Mouse (Mus musculus) C2C12 (cell line): ENCODE data around the gene Gm9639. TPM values are rescaled to one million over a fixed set of nuclear protein-coding genes. Genes with fewer than 3 reads are reported as not detected.

ENCODE experiments used
- H3K27me3 ChIP-seq: one replicate; pipeline ENCODE4 v1.6.1; 2011; ENCODE audit not compliant: control insufficient read depth, insufficient read depth, insufficient read length
- H3K36me3 ChIP-seq: one replicate; pipeline ENCODE4 v1.6.1; 2011; ENCODE audit not compliant: control insufficient read depth, insufficient read depth
- H3K4me3 ChIP-seq: one replicate; pipeline ENCODE4 v1.5.1; 2011; ENCODE audit warnings: mild to moderate bottlenecking, control low read depth; ENCODE audit not compliant: poor library complexity, insufficient read depth, severe bottlenecking
- H3K79me2 ChIP-seq: one replicate; pipeline ENCODE4 v1.6.1; 2011; ENCODE audit not compliant: control insufficient read depth, insufficient read depth
- H3K79me3 ChIP-seq: one replicate; pipeline ENCODE4 v1.6.1; 2011; ENCODE audit warnings: low read depth, control low read depth
- H3ac ChIP-seq: one replicate; pipeline ENCODE3; 2011; ENCODE audit warnings: low read depth; ENCODE audit not compliant: control insufficient read depth, insufficient read length
- CEBPB ChIP-seq: IDR thresholded peaks from one replicate; pipeline ENCODE4 v1.6.1; 2011; ENCODE audit warnings: low read depth, mild to moderate bottlenecking, control low read depth, moderate library complexity
- CTCF ChIP-seq: IDR thresholded peaks from one replicate; pipeline ENCODE4 v1.5.1; 2011; ENCODE audit not compliant: control insufficient read depth, insufficient read depth, insufficient read length
- FOSL1 ChIP-seq: IDR thresholded peaks from one replicate; pipeline ENCODE4 v1.8.0; 2011; ENCODE audit warnings: mild to moderate bottlenecking, low read length; ENCODE audit not compliant: poor library complexity, insufficient read depth, severe bottlenecking
- MAX ChIP-seq: IDR thresholded peaks from one replicate; pipeline ENCODE4 v1.6.1; 2011; ENCODE audit warnings: mild to moderate bottlenecking, control low read depth
- MYOD1 ChIP-seq: IDR thresholded peaks from one replicate; pipeline ENCODE4 v1.6.1; 2011; ENCODE audit warnings: low read depth; ENCODE audit not compliant: control insufficient read depth, insufficient read length
- MYOG ChIP-seq: IDR thresholded peaks from one replicate; pipeline ENCODE4 v1.6.1; 2011; ENCODE audit not compliant: control insufficient read depth, insufficient read length; ENCODE audit errors: extremely low read depth
- USF1 ChIP-seq: IDR thresholded peaks from one replicate; pipeline ENCODE4 v1.6.1; 2011; ENCODE audit warnings: low read depth, mild to moderate bottlenecking, control low read depth, moderate library complexity
- long read RNA-seq, 2 experiments: library from polyadenylated mRNA; unstranded; transcript quantifications; one replicate each; pipeline ENCODE4 v2.0.0; 2019 to 2020
- polyA plus RNA-seq: library from polyadenylated mRNA; unstranded; fragments of >200 nt; fragmentation: generic; extraction: Trizol; gene quantifications from one replicate; pipeline ENCODE4 v1.2.1, GENCODE M21; 2012; ENCODE audit warnings: missing spikeins

Gene Gm9639
- polyA plus RNA-seq = not detected
- long read RNA-seq, experiment 1 = 0 reads
- long read RNA-seq, experiment 2 = 0 reads

- TF ChIP-seq CEBPB (no peak), MYOD1 (no peak), FOSL1 (no peak), USF1 (no peak), MYOG (no peak), CTCF (no peak), MAX (no peak)
- no peaks in the 10 kb centered on the region for H3K79me2 ChIP-seq
- H3K79me3 ChIP-seq = no peaks in the 10 kb centered on the region
- H3K36me3 ChIP-seq = no peaks in the 10 kb centered on the region
- no peak within 1 kb of the TSS for H3ac ChIP-seq
- peaks cover 7% of the 10 kb centered on the region for H3K27me3 ChIP-seq
- H3K4me3 ChIP-seq = no peak within 1 kb of the TSS
These were observed at the start of gene Gm9639 for GRCm38 (mm10) chr10:77794976-77795375. Gene Gm9639, minus strand, starts transcription at chr10:77795076.

GRCm38 (mm10) chr10:77839006-77839405 is 44.1 kb upstream of the Gm9639 start:
- no peaks in the 10 kb centered on the region for H3K79me2 ChIP-seq
- no peaks in the 10 kb centered on the region for H3K79me3 ChIP-seq
- no peak overlapping the region for H3ac ChIP-seq
- H3K36me3 ChIP-seq = no peaks in the 10 kb centered on the region
- no peak for TF ChIP-seq MAX
- TF ChIP-seq FOSL1 = no peak
- no peak for TF ChIP-seq CTCF
- TF ChIP-seq MYOD1 = no peak
- TF ChIP-seq USF1 = no peak
- no peak for TF ChIP-seq CEBPB
- TF ChIP-seq MYOG = no peak
- H3K27me3 ChIP-seq = peaks cover 6% of the 10 kb centered on the region
- H3K4me3 ChIP-seq = no peak overlapping the region

GRCm38 (mm10) chr10:77835647-77836046 is 40.8 kb upstream of the Gm9639 start, which contains the start of gene Krtap10-10:
Gene Krtap10-10, plus strand, starts transcription at chr10:77835947.
- Histone ChIP-seq H3K4me3 (no peak within 1 kb of the TSS), H3K36me3 (no peaks in the 10 kb centered on the region), H3K79me3 (no peaks in the 10 kb centered on the region), H3K79me2 (no peaks in the 10 kb centered on the region), H3K27me3 (peaks cover 6% of the 10 kb centered on the region), H3ac (no peak within 1 kb of the TSS)
- TF ChIP-seq USF1 = no peak
- no peak for TF ChIP-seq MYOD1
- TF ChIP-seq CEBPB = no peak
- no peak for TF ChIP-seq MAX
- TF ChIP-seq CTCF = no peak
- no peak for TF ChIP-seq FOSL1
- no peak for TF ChIP-seq MYOG

GRCm38 (mm10) chr10:77826951-77827350 is 32.1 kb upstream of the Gm9639 start, which contains the start of gene Krtap10-4:
Gene Krtap10-4, minus strand, starts transcription at chr10:77827095.
- H3K79me2 ChIP-seq = no peaks in the 10 kb centered on the region
- no peak within 1 kb of the TSS for H3K4me3 ChIP-seq
- no peaks in the 10 kb centered on the region for H3K36me3 ChIP-seq
- no peak for TF ChIP-seq CTCF
- TF ChIP-seq CEBPB = no peak
- TF ChIP-seq USF1 = no peak
- no peak for TF ChIP-seq MYOG
- TF ChIP-seq MAX = no peak
- no peak for TF ChIP-seq FOSL1
- no peak for TF ChIP-seq MYOD1
- no peaks in the 10 kb centered on the region for H3K79me3 ChIP-seq
- peaks cover 24% of the 10 kb centered on the region for H3K27me3 ChIP-seq
- no peak within 1 kb of the TSS for H3ac ChIP-seq

- H3K36me3 ChIP-seq = no peaks in the 10 kb centered on the region
- H3ac ChIP-seq = no peak overlapping the region
- no peaks in the 10 kb centered on the region for H3K79me2 ChIP-seq
- H3K4me3 ChIP-seq = no peak overlapping the region
- H3K27me3 ChIP-seq = peaks cover 20% of the 10 kb centered on the region
- H3K79me3 ChIP-seq = no peaks in the 10 kb centered on the region
- no peak for TF ChIP-seq CEBPB
- TF ChIP-seq USF1 = no peak
- no peak for TF ChIP-seq CTCF
- TF ChIP-seq FOSL1 = no peak
- TF ChIP-seq MYOD1 = no peak
- TF ChIP-seq MAX = no peak
- TF ChIP-seq MYOG = no peak
These were observed 24.3 kb upstream of the Gm9639 start for GRCm38 (mm10) chr10:77819203-77819602.

- Histone ChIP-seq H3K4me3 (no peak overlapping the region), H3K79me2 (no peaks in the 10 kb centered on the region), H3K36me3 (no peaks in the 10 kb centered on the region), H3K79me3 (no peaks in the 10 kb centered on the region), H3ac (no peak overlapping the region), H3K27me3 (peaks cover 24% of the 10 kb centered on the region)
- no peak for TF ChIP-seq CEBPB
- TF ChIP-seq USF1 = no peak
- no peak for TF ChIP-seq CTCF
- TF ChIP-seq MYOD1 = no peak
- no peak for TF ChIP-seq MYOG
- no peak for TF ChIP-seq MAX
- no peak for TF ChIP-seq FOSL1
These were observed 23.6 kb upstream of the Gm9639 start for GRCm38 (mm10) chr10:77818523-77818922.
